Mouse (Mus musculus) right cerebral cortex, adult 2 months (tissue): ENCODE measurements around the gene Ppm1e.

Experiments
- DNase-seq, 2 experiments: peaks; one replicate each; pipeline ENCODE4 v3.0.0; 2021 to 2022; ENCODE audit warnings: low spot score in 2 of 2

Ppm1e gene

DNA sequence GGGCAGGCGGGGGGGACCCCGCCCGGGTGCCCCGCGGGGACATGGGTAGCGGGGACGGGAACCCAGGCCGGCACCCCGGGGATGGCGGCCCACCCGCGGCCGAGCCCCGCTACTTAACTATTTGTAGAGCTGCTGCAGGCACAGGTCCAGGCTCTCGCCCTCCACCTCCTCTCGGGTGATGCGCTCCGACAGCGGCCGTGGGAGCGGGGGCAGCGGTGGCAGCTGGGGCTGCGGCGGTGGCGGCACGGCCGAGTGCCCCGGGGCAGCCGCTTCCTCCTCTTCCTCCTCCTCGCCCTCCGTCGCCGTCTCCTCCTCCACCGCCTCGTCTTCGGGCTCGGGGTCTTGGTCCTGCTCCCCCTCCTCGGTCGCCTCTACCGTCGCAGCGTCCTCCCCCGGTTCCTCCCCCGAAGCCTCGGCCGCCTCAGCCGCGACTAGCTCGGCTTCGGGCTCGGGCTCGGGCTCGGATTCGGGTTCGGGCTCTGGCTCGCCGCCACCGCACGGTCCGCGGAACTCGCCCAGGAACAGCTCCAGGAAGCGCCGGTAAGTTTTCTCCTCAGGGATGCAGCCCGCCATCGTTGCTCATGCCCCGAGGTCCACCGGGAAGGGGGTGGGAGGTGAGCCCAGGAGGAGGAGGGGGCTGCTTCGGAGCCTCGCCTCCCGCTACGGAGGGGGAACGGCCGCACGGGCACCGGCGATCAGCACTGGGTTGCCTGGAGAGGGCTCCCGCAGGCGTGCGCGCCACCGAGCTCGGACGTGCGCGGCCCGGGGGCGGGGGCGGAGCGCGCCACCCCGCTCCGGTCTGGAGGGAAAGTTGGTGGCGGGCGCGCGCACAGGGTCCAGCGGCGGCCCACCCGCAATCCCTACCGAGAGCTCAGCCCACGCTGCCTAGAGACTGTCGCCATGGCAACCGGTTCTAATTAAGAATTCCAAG lies at the start of gene Ppm1e:
Gene Ppm1e, minus strand, starts transcription at position 693 of the 931 bp plus-strand sequence.
- peak; percentile 86 to 89 for DNase-seq

DNA sequence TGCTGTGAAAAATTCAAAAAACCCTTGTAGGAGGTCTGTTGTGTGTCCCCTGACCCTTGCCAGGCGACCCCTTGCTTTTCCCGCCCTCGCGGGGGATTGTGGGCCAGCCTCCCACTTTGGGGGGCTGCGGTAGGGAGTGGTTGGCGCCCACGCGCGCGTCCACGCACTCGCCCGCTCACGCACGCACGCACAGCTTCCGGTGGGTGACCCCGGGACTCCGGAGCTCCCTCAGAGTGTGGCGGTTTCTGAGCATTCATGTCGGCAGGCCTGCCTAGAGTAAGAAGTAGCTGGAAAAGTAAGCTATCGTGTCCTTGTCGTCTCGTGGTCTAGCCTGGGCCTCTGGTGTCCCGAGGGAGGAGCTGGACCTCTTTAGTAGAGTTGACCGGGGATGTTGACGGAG lies 46.1 kb upstream of the Ppm1e start, which contains the start of the genes Rad51c and Tex14:
Gene Rad51c, minus strand, starts transcription at position 79 of the 400 bp plus-strand sequence.
Gene Tex14, plus strand, starts transcription at position 190 of the 400 bp plus-strand sequence.
- DNase-seq: peak in 1 of 2 experiments; percentile 13

DNA sequence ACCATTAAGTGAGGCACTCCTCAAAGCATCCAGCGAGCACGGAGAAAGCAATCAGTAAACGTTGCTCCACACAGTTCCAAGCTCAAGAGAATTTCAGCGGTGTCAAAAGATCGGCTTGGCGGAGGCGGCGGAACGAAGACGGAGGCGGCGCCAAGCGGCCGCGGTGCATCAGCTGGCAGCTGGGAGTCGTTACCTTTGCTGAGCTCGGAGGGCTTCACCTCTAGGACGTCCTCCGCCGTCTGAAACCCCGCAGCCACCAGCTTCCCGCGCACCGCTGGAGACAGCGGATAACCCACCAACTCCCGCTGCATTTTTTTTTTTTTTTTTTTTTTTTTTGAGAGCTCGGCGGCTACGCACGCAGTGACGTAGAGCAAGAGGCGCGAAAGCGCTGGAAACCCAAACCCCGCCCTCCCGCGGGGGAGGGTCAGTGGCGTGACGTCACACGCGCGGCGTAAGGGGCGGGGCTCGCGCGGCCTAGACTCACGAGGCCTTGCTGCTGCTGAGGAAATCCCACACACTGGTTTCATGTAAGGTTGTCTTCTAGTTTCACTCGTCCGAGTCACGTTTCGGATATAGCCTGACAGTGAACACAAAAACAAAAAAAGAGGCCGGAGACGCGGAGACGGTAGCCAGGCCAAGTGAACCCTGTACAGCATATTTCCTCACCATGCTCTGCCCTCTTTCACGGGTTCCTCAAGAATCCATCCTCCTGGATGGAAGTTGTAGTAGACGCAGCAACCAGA lies 45.5 kb upstream of the Ppm1e start:
- DNase-seq: peak; percentile 93 to 96

DNA sequence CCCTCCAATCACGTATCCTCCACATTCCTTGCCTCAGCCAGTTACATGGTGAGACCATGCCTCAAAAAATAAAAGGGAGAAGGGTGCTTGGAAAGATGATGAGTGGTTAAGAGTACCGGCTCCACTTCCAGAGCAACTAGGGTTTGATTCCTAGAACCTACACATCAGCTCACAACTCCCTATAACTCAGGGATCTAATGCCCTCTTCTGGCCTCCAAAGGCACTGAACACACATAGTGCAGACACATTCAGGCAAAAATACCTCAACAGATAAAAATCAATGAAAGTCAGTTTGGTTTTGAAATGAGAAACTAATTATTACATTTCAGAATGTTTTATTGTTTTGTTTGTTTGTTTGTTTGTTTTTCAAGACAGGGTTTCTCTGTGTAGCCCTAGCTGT lies 39.6 kb upstream of the Ppm1e start:
- no peak for DNase-seq

DNA sequence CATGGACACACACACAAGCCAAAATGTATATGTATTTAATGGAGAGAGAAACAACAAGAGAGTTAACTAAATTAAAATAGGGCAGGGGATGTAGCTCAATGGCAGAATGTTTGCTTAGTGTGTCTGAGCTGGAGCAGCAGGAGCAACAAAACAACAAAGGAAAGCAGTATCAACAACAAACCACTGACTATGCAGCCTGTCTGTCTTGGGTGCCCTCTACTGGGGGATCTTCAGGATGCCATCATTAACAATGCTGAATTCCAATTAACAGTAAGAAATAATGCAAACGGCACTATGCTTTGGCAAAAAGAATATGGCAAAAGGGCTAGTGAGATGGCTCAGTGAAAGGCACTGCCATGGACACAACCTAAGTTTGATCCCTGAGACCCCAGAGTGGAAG lies 35.0 kb upstream of the Ppm1e start:
- peak; percentile 69 to 74 for DNase-seq

DNA sequence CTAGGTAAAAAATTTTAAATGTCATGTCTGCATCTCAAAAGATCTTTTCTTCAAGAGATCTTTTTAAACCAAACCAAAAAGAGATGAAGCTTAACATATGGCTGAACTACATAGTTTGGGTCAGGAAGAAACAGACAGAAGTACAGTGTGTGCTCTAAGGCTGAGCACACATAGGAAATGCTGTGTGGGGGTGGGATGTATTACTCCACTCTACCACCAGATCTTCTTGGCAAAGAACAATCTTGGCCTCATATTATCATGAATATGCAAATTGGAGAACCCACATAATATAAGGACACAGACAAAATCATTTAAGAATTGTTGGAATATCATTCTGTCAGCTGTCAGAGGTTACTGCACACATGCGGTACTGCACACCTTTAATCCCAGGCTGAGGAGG lies 26.9 kb upstream of the Ppm1e start:
- peak in 1 of 2 experiments; percentile 8 for DNase-seq

DNA sequence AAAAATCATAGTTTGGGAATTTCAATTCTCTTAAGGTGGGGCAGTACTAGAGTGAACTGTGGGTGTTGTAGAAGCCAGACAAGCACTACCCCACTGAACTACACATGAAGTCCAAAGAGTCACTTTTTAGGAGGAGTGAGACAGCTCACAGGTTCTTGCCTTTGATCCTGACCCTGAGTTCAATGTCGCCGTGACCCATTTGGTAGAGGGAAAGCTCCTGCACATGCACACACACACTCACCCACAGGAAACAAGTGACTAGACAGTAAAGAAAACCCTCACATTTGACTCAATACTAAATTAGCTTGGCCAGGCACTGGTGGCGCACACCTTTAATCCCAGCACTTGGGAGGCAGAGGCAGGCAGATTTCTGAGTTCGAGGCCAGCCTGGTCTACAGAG lies 25.7 kb upstream of the Ppm1e start:
- DNase-seq: no peak

DNA sequence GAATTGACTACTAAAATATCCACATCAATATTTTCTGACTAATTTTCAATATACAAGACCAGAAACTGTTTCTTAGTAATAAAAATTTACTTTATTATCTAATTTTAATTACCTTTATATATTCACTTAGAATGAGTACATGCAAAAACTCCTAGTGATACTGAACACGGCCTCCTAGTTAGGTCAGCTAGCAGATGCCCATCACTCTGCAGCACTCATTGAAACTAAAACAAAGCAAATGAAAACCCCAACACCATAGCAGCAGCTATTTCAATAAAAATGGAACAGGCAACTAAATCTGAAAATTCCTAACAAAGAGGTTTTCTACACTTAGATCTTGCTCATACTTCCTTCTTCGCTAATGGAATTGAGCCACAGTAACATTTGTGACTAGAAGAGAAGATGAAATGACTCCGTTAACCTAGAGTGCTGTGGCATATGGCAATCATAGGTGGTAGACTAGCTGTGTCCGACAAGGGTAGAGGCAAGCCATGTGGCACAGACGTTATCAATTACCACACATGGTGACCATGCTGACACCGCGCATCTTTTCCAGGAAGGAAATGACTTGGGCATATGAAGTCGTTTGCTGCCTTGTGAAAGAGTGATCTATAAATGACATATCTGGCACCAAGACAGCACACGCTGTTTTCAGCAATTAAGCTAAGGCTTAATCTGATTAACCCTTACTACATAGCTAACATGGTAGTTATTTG lies 9.2 kb upstream of the Ppm1e start:
- DNase-seq: no peak

DNA sequence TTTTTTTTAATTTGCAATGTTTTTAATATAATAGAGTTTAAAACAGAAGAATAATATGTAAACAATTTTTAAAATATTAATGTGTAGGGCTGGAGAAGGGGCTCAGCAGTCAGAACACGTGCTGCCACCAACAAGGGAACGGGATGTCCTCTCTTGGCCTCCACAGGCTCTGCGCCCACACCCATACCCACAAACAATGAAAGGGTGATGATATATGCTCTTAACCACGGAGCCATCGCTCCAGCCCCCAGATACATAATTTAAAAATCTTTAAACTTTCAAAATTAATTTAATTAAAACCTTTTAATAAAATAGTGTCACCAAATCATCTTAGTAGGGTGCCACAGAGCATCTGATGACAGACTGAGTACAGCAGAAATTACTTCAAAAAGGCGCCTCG lies 8.2 kb upstream of the Ppm1e start:
- no peak for DNase-seq

DNA sequence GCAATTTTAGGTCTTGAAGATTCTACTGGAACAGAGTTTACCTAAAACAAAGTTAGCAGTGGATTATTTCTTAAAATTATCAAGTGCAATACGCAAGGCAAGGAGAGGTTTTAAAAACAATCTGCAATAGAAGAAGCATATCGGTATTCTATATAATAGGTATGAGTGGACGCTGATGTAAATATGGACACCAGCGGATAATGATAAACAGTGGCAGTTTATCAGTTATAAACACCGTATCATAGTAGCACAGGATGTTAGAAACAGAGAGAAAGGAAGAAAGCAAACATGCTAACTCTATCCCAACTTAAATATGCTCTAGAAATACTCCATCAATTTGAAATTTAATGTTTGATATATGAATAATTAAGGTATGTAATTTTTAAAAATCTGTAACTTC lies 6.3 kb upstream of the Ppm1e start:
- DNase-seq: no peak

DNA sequence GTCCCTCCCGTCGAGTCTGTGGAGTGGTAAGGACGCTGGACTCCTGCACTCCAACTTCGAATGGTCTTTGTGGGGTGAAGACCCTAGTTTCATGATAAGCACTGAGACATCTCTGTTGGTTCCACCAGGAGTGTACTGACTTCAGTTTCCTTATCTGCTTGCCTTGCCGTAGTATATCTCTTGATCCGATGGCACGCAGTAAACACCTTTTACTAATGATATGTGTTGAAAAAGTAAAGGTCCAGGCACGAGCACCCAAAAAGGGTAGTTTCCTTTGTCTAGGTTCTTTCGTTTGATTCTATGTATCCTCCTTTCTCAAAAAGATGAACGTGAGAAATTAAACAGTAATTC lies 414 bp upstream of the Ppm1e start:
- DNase-seq: no peak

DNA sequence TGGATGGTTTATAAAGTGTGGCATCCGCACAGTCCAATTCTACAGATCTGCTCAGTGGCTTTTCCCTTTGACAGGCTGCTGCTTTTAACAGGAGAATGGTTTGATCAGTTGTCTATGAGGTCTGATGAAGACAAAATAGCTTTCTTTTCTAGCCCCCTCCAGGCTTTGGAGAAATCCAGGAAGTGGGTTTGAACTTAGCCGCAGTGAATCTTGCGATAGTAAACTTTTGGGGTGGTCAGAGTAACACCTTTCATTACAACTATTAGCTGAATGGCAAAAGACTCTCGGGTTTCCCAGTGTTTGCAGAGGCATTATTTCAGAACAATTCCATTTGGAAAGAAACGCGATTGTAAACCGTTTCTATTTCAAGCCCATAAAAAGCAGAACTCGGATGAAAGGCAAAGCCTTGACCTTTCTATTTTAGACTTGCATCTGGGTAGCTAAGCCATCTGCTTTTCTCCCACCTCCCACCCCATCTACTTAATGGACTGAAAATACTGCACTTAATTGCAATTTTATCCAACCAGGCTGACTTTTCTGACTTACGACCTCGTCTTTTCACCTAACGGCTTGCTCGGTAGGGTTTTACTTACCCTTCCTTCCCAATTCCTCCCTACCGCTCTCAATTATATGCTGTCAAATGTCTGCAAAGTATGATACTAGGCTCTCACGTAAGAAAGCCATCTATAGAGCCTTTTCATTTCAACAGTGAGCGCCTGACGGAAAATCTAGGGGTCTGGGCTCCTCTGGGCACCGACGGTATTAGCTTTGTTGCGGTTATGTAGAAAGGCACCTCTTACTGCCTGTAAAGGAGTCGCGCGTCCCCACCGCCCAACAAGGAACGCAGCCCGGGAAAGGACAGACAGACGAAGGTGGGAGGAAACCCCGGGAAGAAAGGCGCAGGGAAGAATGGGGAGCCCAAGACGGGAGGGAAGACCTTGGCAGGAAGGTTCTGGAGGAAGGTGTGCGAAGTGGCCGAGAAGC lies 1.2 kb downstream of the Ppm1e start:
- DNase-seq: peak; percentile 38 to 43

DNA sequence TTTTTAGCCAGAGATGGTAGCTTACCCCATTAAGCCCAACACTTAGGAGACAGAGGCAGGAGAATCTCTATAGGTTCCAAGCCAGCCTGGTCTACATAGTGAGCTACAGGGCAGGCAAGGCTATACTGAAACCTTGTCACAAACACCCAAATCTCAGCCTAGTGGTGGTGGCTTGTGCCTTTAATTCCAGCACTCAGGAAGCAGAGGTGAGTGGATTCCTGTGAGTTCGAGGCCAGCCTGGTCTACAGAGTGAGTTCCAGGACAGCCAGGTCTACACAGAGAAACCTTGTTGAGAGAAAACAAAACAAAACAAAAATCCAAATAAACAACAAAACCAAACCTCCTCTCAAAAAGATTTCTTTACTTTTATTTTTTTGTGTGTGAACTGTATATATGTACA lies 4.0 kb downstream of the Ppm1e start:
- no peak for DNase-seq

DNA sequence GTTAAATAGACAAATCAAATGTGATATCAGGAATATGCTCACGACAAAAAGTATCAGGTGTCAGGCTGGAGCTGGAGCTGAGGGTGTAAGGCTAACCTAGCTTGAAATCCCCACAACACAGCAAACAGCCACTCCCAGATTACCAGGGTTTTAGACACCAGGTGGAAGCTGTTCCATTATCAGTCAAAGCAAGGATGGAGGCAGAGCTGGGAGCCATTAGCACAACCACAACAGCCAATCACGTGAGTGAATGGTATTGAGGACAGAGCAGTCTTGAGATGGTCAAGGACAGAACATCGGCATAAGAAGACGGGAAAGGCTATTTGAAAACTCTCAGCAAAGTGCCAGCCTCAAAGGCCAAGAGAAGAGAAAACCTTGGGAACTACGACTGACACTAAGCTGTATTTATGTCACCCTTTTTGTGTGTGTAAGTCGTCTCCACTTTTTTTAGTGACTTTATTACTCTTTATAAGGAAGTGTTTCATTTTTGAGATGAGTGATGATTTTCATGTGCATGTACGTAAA lies 5.1 kb downstream of the Ppm1e start:
- DNase-seq: no peak

DNA sequence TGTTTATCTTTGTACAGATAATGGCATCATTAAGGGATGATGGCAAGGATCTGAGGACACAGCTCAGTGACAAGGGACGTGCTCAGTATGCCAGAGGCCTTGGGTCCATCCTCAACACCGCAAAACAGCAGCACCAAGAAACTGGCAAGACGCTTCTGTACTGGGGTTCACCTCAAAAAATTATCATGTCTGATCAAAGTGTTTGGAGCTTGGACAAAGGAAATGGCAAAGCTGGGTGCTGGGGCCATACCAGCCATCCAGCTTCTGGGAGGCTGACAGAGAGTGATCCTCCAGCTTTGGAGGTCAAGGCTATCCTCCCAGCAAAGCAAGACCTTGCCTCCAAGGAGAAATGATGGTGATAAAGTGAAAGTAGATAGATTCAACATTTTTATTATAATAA lies 32.4 kb downstream of the Ppm1e start:
- DNase-seq: no peak

DNA sequence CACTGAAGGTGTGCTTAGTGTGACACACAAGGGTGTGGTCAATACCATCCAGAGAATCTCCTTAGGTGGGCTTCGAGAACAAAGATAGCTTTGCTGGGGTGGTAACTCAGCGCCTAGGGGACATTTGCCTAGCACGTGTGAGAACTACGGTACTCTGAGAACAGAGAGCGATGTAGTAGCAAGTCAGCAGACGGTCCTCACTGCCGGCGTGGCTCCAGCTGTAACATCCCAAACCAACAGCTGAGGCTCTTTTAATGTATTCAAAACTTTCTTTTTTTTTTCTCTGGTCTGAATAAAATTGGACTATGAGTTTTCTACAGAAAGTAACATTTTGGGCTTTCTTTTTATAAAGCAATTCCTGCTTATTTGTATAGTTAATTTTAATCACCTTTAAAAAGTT lies 36.3 kb downstream of the Ppm1e start:
- DNase-seq: no peak

DNA sequence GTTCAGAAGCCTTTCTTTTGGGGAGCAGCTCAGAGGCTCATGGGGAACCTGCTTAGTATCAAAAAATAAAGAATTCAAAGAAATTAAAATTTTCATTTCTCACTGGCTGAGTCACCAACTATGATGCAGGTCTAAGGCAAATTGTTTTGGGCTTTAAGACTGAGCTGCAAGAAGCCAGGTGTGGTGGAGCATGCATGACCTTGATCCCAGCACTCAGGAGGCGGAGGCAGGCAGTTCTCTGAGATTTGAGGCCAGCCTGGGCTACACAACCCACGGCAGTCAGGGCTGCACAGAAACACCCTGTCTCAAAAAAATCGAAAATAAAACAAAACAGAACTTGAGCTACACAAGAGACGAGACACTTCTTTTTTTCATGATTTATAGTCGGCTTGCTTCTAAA lies 38.8 kb downstream of the Ppm1e start:
- no peak for DNase-seq

DNA sequence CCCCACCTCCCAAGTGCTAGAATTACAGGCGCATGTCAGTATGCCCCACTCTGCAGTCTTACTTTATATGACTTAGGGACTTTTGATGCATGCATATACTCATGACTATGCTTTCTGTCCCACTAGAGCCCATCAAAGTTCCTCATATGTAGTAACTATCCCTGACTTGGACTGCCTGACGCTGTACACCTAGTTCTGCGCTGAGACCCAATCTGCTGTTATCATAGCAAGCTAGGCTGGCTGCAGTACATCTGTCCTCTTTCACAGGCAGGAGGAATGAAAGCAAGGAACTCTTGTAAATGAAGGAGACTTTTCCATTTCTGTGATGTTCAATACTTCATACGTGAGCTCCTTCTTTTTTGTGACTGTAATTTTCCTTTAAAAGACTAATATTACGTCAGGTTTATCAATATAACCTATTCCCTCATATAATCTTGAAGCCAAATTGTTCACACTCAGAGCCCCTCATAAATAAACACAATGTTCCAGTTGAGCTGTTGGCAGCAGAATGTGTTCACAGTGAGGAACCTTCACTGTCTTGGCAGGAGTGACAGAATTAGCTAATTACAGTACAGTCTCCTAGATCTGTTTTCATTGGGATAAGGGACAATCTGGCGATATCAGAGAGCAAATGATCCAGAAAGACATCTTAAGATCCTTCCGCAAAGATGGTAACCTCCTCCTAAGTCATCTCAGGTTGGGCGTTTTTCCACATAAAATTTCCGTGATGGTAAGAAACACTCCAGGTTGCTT lies 39.7 kb downstream of the Ppm1e start:
- DNase-seq: no peak

DNA sequence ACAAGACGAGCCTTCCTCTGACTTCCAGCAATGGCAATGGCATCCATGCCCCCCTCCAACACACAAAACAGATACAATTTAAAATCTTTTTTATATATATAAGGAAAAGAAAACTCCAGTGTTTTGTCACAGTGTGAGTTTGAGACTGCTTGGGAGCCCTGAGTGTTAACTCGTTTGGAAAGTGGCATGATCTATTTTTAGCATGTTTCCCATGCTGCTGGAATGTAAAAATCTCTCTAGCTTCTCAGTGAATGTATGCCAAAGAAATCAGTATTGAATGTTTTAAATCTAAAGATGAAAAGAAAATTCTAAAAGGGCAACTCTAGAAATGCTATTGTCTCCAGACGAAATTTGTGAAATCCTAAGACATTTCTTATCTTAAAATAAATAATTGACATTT lies 45.3 kb downstream of the Ppm1e start:
- no peak for DNase-seq

DNA sequence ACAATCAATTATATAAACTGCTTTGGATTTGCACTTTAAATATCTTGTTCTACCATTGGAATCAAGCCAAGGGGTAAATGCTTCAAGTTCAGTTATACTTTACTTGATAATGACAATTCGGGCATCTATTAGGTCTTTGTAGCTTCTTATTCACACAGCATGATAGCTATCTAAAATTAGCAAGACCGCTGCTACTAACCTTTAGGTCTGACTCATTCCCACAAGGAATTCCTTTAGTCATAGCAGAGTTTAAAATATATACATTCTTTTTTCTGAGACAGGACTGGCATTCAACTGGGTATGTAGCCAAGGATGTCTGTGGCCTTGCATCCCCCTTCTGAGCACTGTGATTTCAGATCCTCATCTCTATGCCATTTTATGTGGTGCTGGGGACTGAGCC lies 48.5 kb downstream of the Ppm1e start:
- no peak for DNase-seq
